ENCODE assay signal across 12 mouse cellular contexts in genomic region chr2:57256459-57256858, GRCm38 (mm10). TPM values are rescaled to one million over a fixed set of nuclear protein-coding genes. Genes with fewer than 3 reads are reported as not detected.
DNase-seq lines count a peak whose midpoint lies in the region; ATAC-seq and TF ChIP-seq lines count a peak whose summit lies in the region.
"Had no signal": no experiment of that assay in that cellular context is flagged by ENCODE, and none has a peak within 500 bp of the region (broad histone marks: within the 10 kb centered on the region; RNA-seq: fewer than 3 reads in every experiment).

No protein-coding gene starts in this region.

- no peak for TF ChIP-seq POLR2A in cerebellum, adult 2 months (IDR thresholded peaks at IDR 0.05; ENCODE audit: borderline replicate concordance, insufficient read depth, low read length)

- no peak for TF ChIP-seq CTCF in cerebellum, adult 2 months (IDR thresholded peaks at IDR 0.05; ENCODE audit: borderline replicate concordance, insufficient read depth, low read depth, low read length)

- peak; percentile 19; the same call in 1 of the 2 replicates for ATAC-seq in cerebellum, adult (ENCODE audit: insufficient number of reproducible peaks, low FRiP score, low TSS enrichment)
- no peak for ATAC-seq in CD4-positive, CD25-positive, alpha-beta regulatory T cell, adult 4 months

- no peak for DNase-seq in cerebellum, postnatal 4 days (ENCODE audit: low spot score in 2 of 2)
- DNase-seq in left cerebral cortex, postnatal 4 days = peak; percentile 12
- DNase-seq in left cerebral cortex, postnatal 25 days (ENCODE audit: low spot score in 2 of 2) = no peak
- peak; percentile 64 for DNase-seq in A20 (ENCODE audit: low read depth, low spot score)
- DNase-seq in cerebellum, adult 2 months = peak; percentile 54 to 61
- DNase-seq in spleen, postnatal 14 days (ENCODE audit: low spot score in 2 of 2) = no peak
- DNase-seq: kidney, adult 9 months; liver, embryonic 13.5 days had no signal

- peaks cover 14% of the 10 kb centered on the region for H3K4me1 ChIP-seq in cerebellum, adult 2 months (ENCODE audit: control insufficient read depth, insufficient read depth, low read length)
- H3K4me1 ChIP-seq: liver, embryonic 13.5 days had no signal

- WGBS in cerebellum, adult 2 months = 22% methylated on average over 6 of the region's 6 CpGs

- no peaks in the 10 kb centered on the region for H3K27me3 ChIP-seq in cerebellum, adult 2 months (ENCODE audit: control insufficient read depth, insufficient read depth, low read length)
- H3K27me3 ChIP-seq: liver, embryonic 13.5 days had no signal

- peak overlapping the region; percentile 81 for H3K27ac ChIP-seq in cerebellum, adult 2 months (ENCODE audit: insufficient read depth, low read length)
- H3K27ac ChIP-seq: heart, embryonic 10.5 days; liver, embryonic 13.5 days; midbrain, embryonic 12.5 days had no signal

- intact Hi-C loops in left cerebral cortex, postnatal 4 days (cut with DNase I) = no loop called here
- intact Hi-C loops in left cerebral cortex, postnatal 25 days (cut with DNase I) = no loop called here

- no peak overlapping the region for H3K4me3 ChIP-seq in cerebellum, adult 2 months (replicated peaks; ENCODE audit: insufficient read depth, low read depth, low read length)
- H3K4me3 ChIP-seq: heart, embryonic 10.5 days; liver, embryonic 13.5 days; midbrain, embryonic 12.5 days had no signal

RNA-seq across cellular contexts. Expression of gene Gpd2, which starts 19.0 kb away (rescaled TPM):
- 10 to 100 TPM; 92.7 to 99.4 TPM for total RNA-seq in left cerebral cortex, postnatal 4 days (2021)
- 10 to 100 TPM; 96.8 to 99.0 TPM for total RNA-seq in left cerebral cortex, postnatal 25 days (2021)
- 38.1 and 38.5 TPM in 2 replicates for polyA plus RNA-seq in cerebellum, adult 2 months (2012; rRNA removed)
- 10 to 100 TPM; 17.5 TPM for polyA plus RNA-seq in CD4-positive, CD25-positive, alpha-beta regulatory T cell, adult 4 months (2017; shearing (Covaris generic))

Comparison
In these comparisons a context has a peak if more than half of its experiments do, and no peak if none do; other contexts are left out.
1. DNase-seq: peak in left cerebral cortex, postnatal 4 days (single experiment), A20 (single experiment) and cerebellum, adult 2 months (2 of 2); none in cerebellum, postnatal 4 days (0 of 2), left cerebral cortex, postnatal 25 days (0 of 2) and spleen, postnatal 14 days (0 of 2).